Comparison of ENCODE assay signal across 8 mouse cellular contexts in the genomic region with DNA sequence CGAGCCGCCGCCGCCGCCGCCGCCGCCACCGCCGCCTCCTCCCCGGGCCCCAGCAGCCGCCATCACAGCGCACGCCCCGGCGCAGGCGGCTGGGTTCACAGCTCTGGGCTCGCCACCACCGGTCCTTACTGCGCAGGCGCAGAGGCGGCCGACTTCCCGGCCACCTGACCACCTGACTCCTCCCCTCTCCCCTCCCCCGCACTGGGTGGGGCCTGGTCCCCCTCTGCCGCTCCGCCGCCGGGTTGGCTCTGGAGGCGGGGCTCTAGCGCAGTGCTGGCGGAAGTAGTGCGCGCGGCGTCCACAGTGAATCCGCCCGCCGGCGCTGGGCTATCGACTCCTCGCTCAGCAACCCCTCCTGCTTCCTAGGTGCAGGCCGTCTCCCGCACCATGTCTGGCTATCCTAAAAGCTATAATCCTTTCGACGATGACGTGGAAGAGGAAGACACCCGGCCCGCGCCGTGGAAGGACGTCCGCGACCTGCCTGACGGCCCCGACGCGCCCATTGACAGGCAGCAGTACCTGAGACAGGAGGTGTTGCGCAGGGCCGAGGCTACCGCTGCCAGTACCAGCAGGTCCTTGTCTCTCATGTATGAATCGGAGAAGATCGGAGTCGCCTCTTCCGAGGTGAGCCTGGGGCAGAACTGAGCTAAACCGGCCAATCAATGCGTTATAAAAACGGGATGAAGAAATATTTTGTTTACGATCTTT. TPM values are rescaled to one million over a fixed set of nuclear protein-coding genes. Genes with fewer than 3 reads are reported as not detected.
DNase-seq lines count a peak whose midpoint lies in the region; ATAC-seq and TF ChIP-seq lines count a peak whose summit lies in the region.

A gene (plus strand): TSS at position 251 of the 708 bp plus-strand sequence.
A gene (minus strand): TSS at position 579 of the 708 bp plus-strand sequence.

- no peak for TF ChIP-seq EP300 in CH12.LX (IDR thresholded peaks at IDR 0.05; ENCODE audit: low read length)

- WGBS in forebrain, embryonic 11.5 days: 1% methylated on average over 59 of the region's 69 CpGs
- under 1% methylated on average over 62 of the region's 69 CpGs for WGBS in heart, embryonic 16.5 days
- WGBS in liver, embryonic 15.5 days (ENCODE audit: insufficient replicate concordance): under 1% methylated on average over 69 of the region's 69 CpGs
- under 1% methylated on average over 69 of the region's 69 CpGs for WGBS in neural tube, embryonic 12.5 days

- ATAC-seq in forebrain, embryonic 11.5 days (replicated peaks; ENCODE audit: low FRiP score): peak; percentile 98
- ATAC-seq in heart, embryonic 16.5 days (replicated peaks; ENCODE audit: extremely low read depth, insufficient read depth, low FRiP score): peak; percentile 96
- peak; percentile 96 for ATAC-seq in liver, embryonic 15.5 days (ENCODE audit: insufficient read depth)
- ATAC-seq in neural tube, embryonic 12.5 days (ENCODE audit: low FRiP score, low read depth): peak; percentile 97

- peak within 1 kb of the TSS; percentile 77 for H3K27ac ChIP-seq in CH12.LX (ENCODE audit: insufficient read depth, low read depth)
- H3K27ac ChIP-seq in forebrain, embryonic 11.5 days (ENCODE audit: low read depth, low read length): peak within 1 kb of the TSS; percentile 14; the same call in 1 of the 2 replicates
- H3K27ac ChIP-seq in heart, embryonic 16.5 days (ENCODE audit: low read length): peak within 1 kb of the TSS; percentile 79
- peak within 1 kb of the TSS; percentile 93 for H3K27ac ChIP-seq in liver, embryonic 15.5 days (replicated peaks)
- H3K27ac ChIP-seq in neural tube, embryonic 12.5 days: peak within 1 kb of the TSS; percentile 74

- H3K79me2 ChIP-seq in CH12.LX (replicated peaks; ENCODE audit: control insufficient read depth, extremely low read depth, insufficient read depth, poor library complexity, severe bottlenecking): peaks cover 38% of the 10 kb centered on the region

- in situ Hi-C loops in CH12.LX (cut with MboI; ENCODE audit: low pct_ligation_motif_present, low pct_unique_long_range_greater_than_20kb, low sequenced_read_pairs): loop anchor here (5.0 kb wide), 1 partner anchor 126 kb away; a partner anchor contains a TSS

- no peak for TF ChIP-seq CTCF in CH12.LX (conservative IDR thresholded peaks at IDR 0.05 in 1 of 2, IDR thresholded peaks at IDR 0.05 in 1 of 2; ENCODE audit: low read depth in 2 of 2, low read length in 2 of 2)

- peak; percentile 87 for TF ChIP-seq POLR2A in CH12.LX (IDR thresholded peaks at IDR 0.05; ENCODE audit: low read depth, low read length)

- dilution Hi-C loops in CH12.LX (cut with MboI; ENCODE audit: extremely low pct_ligation_motif_present, extremely low pct_unique_long_range_greater_than_20kb, low sequenced_read_pairs): no loop called here

- no peaks in the 10 kb centered on the region for H3K9me3 ChIP-seq in CH12.LX (replicated peaks; ENCODE audit: low read length)
- no peaks in the 10 kb centered on the region for H3K9me3 ChIP-seq in forebrain, embryonic 11.5 days (ENCODE audit: control insufficient read depth, low read length)
- no peaks in the 10 kb centered on the region for H3K9me3 ChIP-seq in heart, embryonic 16.5 days (replicated peaks; ENCODE audit: control insufficient read depth, low read length)
- no peaks in the 10 kb centered on the region for H3K9me3 ChIP-seq in liver, embryonic 15.5 days (replicated peaks)
- H3K9me3 ChIP-seq in neural tube, embryonic 12.5 days: no peaks in the 10 kb centered on the region

- H3K36me3 ChIP-seq in CH12.LX (replicated peaks in 1 of 2; ENCODE audit: control insufficient read depth in 1 of 2, insufficient read depth in 1 of 2, low read length in 1 of 2): peaks cover 0 to 30% of the 10 kb centered on the region in 2 experiments
- H3K36me3 ChIP-seq in forebrain, embryonic 11.5 days (ENCODE audit: control insufficient read depth, insufficient read depth, low read length): no peaks in the 10 kb centered on the region; the same call in 1 of the 2 replicates
- peaks cover 3% of the 10 kb centered on the region; the same call in 1 of the 2 replicates for H3K36me3 ChIP-seq in heart, embryonic 16.5 days (ENCODE audit: control insufficient read depth, insufficient read depth)
- H3K36me3 ChIP-seq in liver, embryonic 15.5 days (replicated peaks): 0 out of 2 replicates have a peak, but pooled peaks cover 10% of the 10 kb centered on the region
- 0 out of 2 replicates have a peak, but pooled peaks cover 2% of the 10 kb centered on the region for H3K36me3 ChIP-seq in neural tube, embryonic 12.5 days

- TF ChIP-seq RAD21 in CH12.LX (IDR thresholded peaks at IDR 0.05; ENCODE audit: low read depth, low read length): no peak

- DNase-seq in CH12.LX (ENCODE audit: extremely low read depth): peak; percentile 100
- peak; percentile 98 for DNase-seq in c-Kit-positive CD71-positive TER-119-negative erythroid progenitor cells, embryonic 14.5 days (ENCODE audit: low read depth)
- DNase-seq in forebrain, embryonic 11.5 days (ENCODE audit: low spot score): peak; percentile 100
- peak; percentile 100 for DNase-seq in kidney, postnatal 36 days
- peak; percentile 95 for DNase-seq in telencephalon, adult 2 months (ENCODE audit: low read depth, low spot score)

- H3K27me3 ChIP-seq in CH12.LX (replicated peaks): no peaks in the 10 kb centered on the region
- H3K27me3 ChIP-seq in forebrain, embryonic 11.5 days (ENCODE audit: control insufficient read depth, insufficient read depth, low read length): no peaks in the 10 kb centered on the region
- H3K27me3 ChIP-seq in heart, embryonic 16.5 days (ENCODE audit: control insufficient read depth, insufficient read depth, low read length): no peaks in the 10 kb centered on the region
- no peaks in the 10 kb centered on the region for H3K27me3 ChIP-seq in liver, embryonic 15.5 days
- no peaks in the 10 kb centered on the region for H3K27me3 ChIP-seq in neural tube, embryonic 12.5 days (replicated peaks)

- peak within 1 kb of the TSS; percentile 99 for H3K4me2 ChIP-seq in CH12.LX (ENCODE audit: insufficient read depth, low read depth, poor library complexity, severe bottlenecking)
- peak within 1 kb of the TSS; percentile 75 for H3K4me2 ChIP-seq in forebrain, embryonic 11.5 days (ENCODE audit: low read depth, low read length, severe bottlenecking)
- H3K4me2 ChIP-seq in heart, embryonic 16.5 days (ENCODE audit: low read depth, low read length): peak within 1 kb of the TSS; percentile 89
- peak within 1 kb of the TSS; percentile 87 for H3K4me2 ChIP-seq in liver, embryonic 15.5 days
- H3K4me2 ChIP-seq in neural tube, embryonic 12.5 days (replicated peaks): peak within 1 kb of the TSS; percentile 69

- H3K4me3 ChIP-seq in CH12.LX (replicated peaks in 1 of 3; ENCODE audit: low read depth in 2 of 3, low read length in 2 of 3, poor library complexity in 1 of 3): peak within 1 kb of the TSS; percentile 70 to 91 (median 76)
- peak within 1 kb of the TSS; percentile 61 for H3K4me3 ChIP-seq in forebrain, embryonic 11.5 days (ENCODE audit: low read depth, low read length)
- H3K4me3 ChIP-seq in heart, embryonic 16.5 days (ENCODE audit: low read length): peak within 1 kb of the TSS; percentile 69
- H3K4me3 ChIP-seq in liver, embryonic 15.5 days (replicated peaks): peak within 1 kb of the TSS; percentile 93
- H3K4me3 ChIP-seq in neural tube, embryonic 12.5 days: peak within 1 kb of the TSS; percentile 77

- H3K9ac ChIP-seq in CH12.LX (ENCODE audit: insufficient read depth, low read depth): peak within 1 kb of the TSS; percentile 72
- peak within 1 kb of the TSS; percentile 72 for H3K9ac ChIP-seq in forebrain, embryonic 11.5 days (ENCODE audit: low read length)
- peak within 1 kb of the TSS; percentile 79 for H3K9ac ChIP-seq in heart, embryonic 16.5 days (ENCODE audit: low read length)
- H3K9ac ChIP-seq in liver, embryonic 15.5 days: peak within 1 kb of the TSS; percentile 87
- peak within 1 kb of the TSS; percentile 79 for H3K9ac ChIP-seq in neural tube, embryonic 12.5 days

- peaks cover 18 to 49% of the 10 kb centered on the region in 2 experiments for H3K4me1 ChIP-seq in CH12.LX (ENCODE audit: control insufficient read depth in 1 of 2, insufficient read depth in 2 of 2)
- H3K4me1 ChIP-seq in forebrain, embryonic 11.5 days (replicated peaks; ENCODE audit: control insufficient read depth, insufficient read depth, low read length): peaks cover 6% of the 10 kb centered on the region; the same call in 1 of the 2 replicates
- peaks cover 19% of the 10 kb centered on the region for H3K4me1 ChIP-seq in heart, embryonic 16.5 days (ENCODE audit: control insufficient read depth, insufficient read depth, low read length)
- peaks cover 57% of the 10 kb centered on the region for H3K4me1 ChIP-seq in liver, embryonic 15.5 days (replicated peaks)
- peaks cover 23% of the 10 kb centered on the region for H3K4me1 ChIP-seq in neural tube, embryonic 12.5 days

TF ChIP-seq in CH12.LX, 34 proteins besides CTCF, POLR2A, EP300 and RAD21 (continues in another document):
- TF ChIP-seq E2F4 (IDR thresholded peaks at IDR 0.05; ENCODE audit: insufficient replicate concordance, low read depth, low read length) (no peak), ZKSCAN1 (IDR thresholded peaks at IDR 0.05; ENCODE audit: borderline replicate concordance, low read depth, low read length) (no peak), KAT2A (IDR thresholded peaks at IDR 0.05; ENCODE audit: insufficient replicate concordance, low read length) (peak; percentile 68; the same call in 1 of the 2 replicates), ETS1 (conservative IDR thresholded peaks at IDR 0.05; ENCODE audit: low read depth, low read length) (0 out of 2 replicates have a peak, but pooled peaks have one; percentile 10), ZNF384 (IDR thresholded peaks at IDR 0.05; ENCODE audit: low read depth, low read length) (no peak), JUND (conservative IDR thresholded peaks at IDR 0.05; ENCODE audit: low read depth, low read length) (no peak)

RNA-seq across cellular contexts. Expression of the first gene that starts in this region (rescaled TPM):
- total RNA-seq in CH12.LX (2012; rRNA removed): 21.6 and 23.7 TPM in 2 replicates
- total RNA-seq in CH12.LX (2014; rRNA removed): 37.4 and 38.2 TPM in 2 replicates
- 47.0 and 47.2 TPM in 2 replicates for polyA plus RNA-seq in CH12.LX (2012; ENCODE audit: insufficient read length, low read depth)
- 6.7 and 6.9 TPM in 2 replicates for polyA plus RNA-seq in forebrain, embryonic 11.5 days (2014; fragmentation: Nextera tagmentation; extraction: Ambion mirVana)
- 11.6 and 12.9 TPM in 2 replicates for polyA plus RNA-seq in heart, embryonic 16.5 days (2015; fragmentation: Nextera tagmentation; extraction: Ambion mirVana)
- polyA plus RNA-seq in liver, embryonic 15.5 days (2015; fragmentation: Nextera tagmentation; extraction: Ambion mirVana): 8.8 and 9.2 TPM in 2 replicates
- polyA plus RNA-seq in neural tube, embryonic 12.5 days (2016; fragmentation: Nextera tagmentation; extraction: Ambion mirVana): 18.1 and 19.8 TPM in 2 replicates

RNA-seq across cellular contexts. Expression of the second gene that starts in this region (rescaled TPM):
- total RNA-seq in CH12.LX (2012; rRNA removed): 79.4 and 88.4 TPM in 2 replicates
- 33.2 and 40.5 TPM in 2 replicates for total RNA-seq in CH12.LX (2014; rRNA removed)
- polyA plus RNA-seq in CH12.LX (2012; ENCODE audit: insufficient read length, low read depth): 97.2 and 149 TPM in 2 replicates
- polyA plus RNA-seq in forebrain, embryonic 11.5 days (2014; fragmentation: Nextera tagmentation; extraction: Ambion mirVana): 49.3 and 54.3 TPM in 2 replicates
- 30.8 and 31.7 TPM in 2 replicates for polyA plus RNA-seq in heart, embryonic 16.5 days (2015; fragmentation: Nextera tagmentation; extraction: Ambion mirVana)
- polyA plus RNA-seq in liver, embryonic 15.5 days (2015; fragmentation: Nextera tagmentation; extraction: Ambion mirVana): 12.0 and 13.4 TPM in 2 replicates
- polyA plus RNA-seq in neural tube, embryonic 12.5 days (2016; fragmentation: Nextera tagmentation; extraction: Ambion mirVana): 56.2 and 61.8 TPM in 2 replicates

Comparison
In these comparisons a context has a peak if more than half of its experiments do, and no peak if none do; other contexts are left out.
1. Peak in every context shown above with its lines: DNase-seq, ATAC-seq, H3K4me3 ChIP-seq and H3K27ac ChIP-seq.
2. H3K27ac ChIP-seq: peak in every context shown above with its lines; median percentile 93 in liver, embryonic 15.5 days; 79 in heart, embryonic 16.5 days; 77 in CH12.LX; 74 in neural tube, embryonic 12.5 days; 14 in forebrain, embryonic 11.5 days.